Mouse (Mus musculus): ENCODE results near the gene Cilp. TPM values are rescaled to one million over a fixed set of nuclear protein-coding genes. Genes with fewer than 3 reads are reported as not detected.

Gene Cilp
- polyA plus RNA-seq, 1 experiment from 2014 or later: 0.15 TPM

DNA sequence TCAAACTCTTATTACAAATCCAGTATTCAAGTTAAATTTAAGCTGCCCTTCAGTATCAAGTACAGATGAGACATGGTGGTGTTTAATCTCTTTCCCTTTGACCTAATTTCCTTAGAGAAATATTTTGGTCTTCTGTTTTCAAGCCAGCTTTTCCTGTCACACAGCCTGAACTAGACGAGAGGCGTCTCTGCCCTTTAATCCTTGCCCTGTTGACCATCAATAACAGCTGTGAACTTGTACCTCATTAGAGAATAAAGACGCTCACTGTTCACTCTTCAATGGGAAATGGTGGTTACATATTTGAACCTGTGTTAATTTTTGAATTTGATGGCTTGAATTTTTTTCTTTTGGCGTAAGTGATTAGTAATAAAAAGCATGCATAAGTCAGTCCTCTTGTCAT is 39.3 kb downstream of the Cilp start:
- H3K9me3 ChIP-seq: no peaks in the 10 kb centered on the region
- no peaks in the 10 kb centered on the region for H3K4me1 ChIP-seq
- no peaks in the 10 kb centered on the region for H3K27me3 ChIP-seq (replicated peaks; ENCODE audit: low read depth, poor library complexity, severe bottlenecking)
- H3K4me3 ChIP-seq: no peak overlapping the region
- DNase-seq (ENCODE audit: low spot score): no peak
- 76% methylated on average over 4 of the region's 4 CpGs for WGBS
- no peak overlapping the region for H3K27ac ChIP-seq (replicated peaks)
- peaks cover 96% of the 10 kb centered on the region for H3K36me3 ChIP-seq (replicated peaks)

DNA sequence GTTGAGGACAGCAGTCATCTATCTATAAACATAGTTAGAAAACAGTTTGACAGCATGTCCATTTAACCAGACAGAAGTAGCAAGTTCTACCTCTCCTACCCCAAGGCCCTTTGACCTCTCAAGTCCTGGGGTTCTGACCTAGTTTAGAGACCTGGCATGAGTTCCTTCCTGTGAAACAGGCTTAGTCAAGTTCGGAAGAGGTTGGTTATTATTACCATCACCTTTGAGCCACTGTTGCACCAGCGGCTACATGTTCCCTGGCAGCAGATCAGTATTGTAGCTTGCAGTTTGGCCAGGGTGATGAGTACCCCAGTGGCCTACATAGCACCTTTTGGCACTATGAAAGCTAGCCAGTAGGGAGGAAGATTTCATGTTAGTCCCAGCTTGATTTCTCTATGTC is 41.7 kb downstream of the Cilp start:
- H3K4me1 ChIP-seq: no peaks in the 10 kb centered on the region
- H3K9me3 ChIP-seq: no peaks in the 10 kb centered on the region
- DNase-seq (ENCODE audit: low spot score): no peak
- 92% methylated on average over 2 of the region's 2 CpGs for WGBS
- peaks cover 87% of the 10 kb centered on the region for H3K36me3 ChIP-seq (replicated peaks)
- no peak overlapping the region for H3K4me3 ChIP-seq
- H3K27me3 ChIP-seq (replicated peaks; ENCODE audit: low read depth, poor library complexity, severe bottlenecking): no peaks in the 10 kb centered on the region
- H3K27ac ChIP-seq (replicated peaks): no peak overlapping the region

DNA sequence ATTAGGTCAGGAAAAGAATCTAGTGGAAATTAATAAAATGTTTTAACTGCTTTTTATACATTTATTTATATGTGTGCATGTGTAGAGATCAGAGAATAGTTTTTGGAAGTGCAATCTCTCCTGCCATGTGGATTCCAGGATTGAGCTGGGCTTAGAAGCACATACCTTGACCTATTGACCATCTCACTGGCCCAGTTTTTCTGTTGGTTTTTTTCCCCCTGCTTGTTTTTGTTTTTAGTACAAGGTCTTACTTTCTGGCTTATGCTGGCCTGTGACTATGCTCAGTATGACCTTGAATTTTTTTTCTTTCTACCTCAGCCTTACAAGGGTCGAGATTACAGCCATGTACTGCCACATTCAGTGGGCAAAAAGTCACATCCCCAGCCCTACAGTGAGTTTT is 43.0 kb downstream of the Cilp start:
- H3K4me1 ChIP-seq: no peaks in the 10 kb centered on the region
- H3K9me3 ChIP-seq: no peaks in the 10 kb centered on the region
- no peak overlapping the region for H3K4me3 ChIP-seq
- DNase-seq (ENCODE audit: low spot score): no peak
- H3K36me3 ChIP-seq (replicated peaks): peaks cover 86% of the 10 kb centered on the region
- H3K27me3 ChIP-seq (replicated peaks; ENCODE audit: low read depth, poor library complexity, severe bottlenecking): no peaks in the 10 kb centered on the region
- H3K27ac ChIP-seq (replicated peaks): no peak overlapping the region
- WGBS: 88% methylated on average over 1 of the region's 1 CpGs

GRCm38 (mm10) chr9:65312669-65313357 is 47.8 kb downstream of the Cilp start:
- peak; percentile 12 for DNase-seq (ENCODE audit: low spot score)

GRCm38 (mm10) chr9:65313846-65314245 is 48.9 kb downstream of the Cilp start:
- Histone ChIP-seq H3K27me3 (replicated peaks; ENCODE audit: low read depth, poor library complexity, severe bottlenecking) (no peaks in the 10 kb centered on the region), H3K27ac (replicated peaks) (no peak overlapping the region), H3K4me3 (no peak overlapping the region), H3K4me1 (no peaks in the 10 kb centered on the region), H3K9me3 (no peaks in the 10 kb centered on the region), H3K36me3 (replicated peaks) (peaks cover 76% of the 10 kb centered on the region)
- WGBS: 98% methylated on average over 1 of the region's 1 CpGs
- DNase-seq (ENCODE audit: low spot score): no peak

More at GRCm38 (mm10) chr9:65312669-65313357, 47.8 kb downstream of the Cilp start:
- no peaks in the 10 kb centered on the region for H3K4me1 ChIP-seq
- peaks cover 77% of the 10 kb centered on the region for H3K36me3 ChIP-seq (replicated peaks)
- no peak overlapping the region for H3K27ac ChIP-seq (replicated peaks)
- H3K4me3 ChIP-seq: no peak overlapping the region
- H3K9me3 ChIP-seq: no peaks in the 10 kb centered on the region
- no peaks in the 10 kb centered on the region for H3K27me3 ChIP-seq (replicated peaks; ENCODE audit: low read depth, poor library complexity, severe bottlenecking)
- 94% methylated on average over 4 of the region's 4 CpGs for WGBS

DNA sequence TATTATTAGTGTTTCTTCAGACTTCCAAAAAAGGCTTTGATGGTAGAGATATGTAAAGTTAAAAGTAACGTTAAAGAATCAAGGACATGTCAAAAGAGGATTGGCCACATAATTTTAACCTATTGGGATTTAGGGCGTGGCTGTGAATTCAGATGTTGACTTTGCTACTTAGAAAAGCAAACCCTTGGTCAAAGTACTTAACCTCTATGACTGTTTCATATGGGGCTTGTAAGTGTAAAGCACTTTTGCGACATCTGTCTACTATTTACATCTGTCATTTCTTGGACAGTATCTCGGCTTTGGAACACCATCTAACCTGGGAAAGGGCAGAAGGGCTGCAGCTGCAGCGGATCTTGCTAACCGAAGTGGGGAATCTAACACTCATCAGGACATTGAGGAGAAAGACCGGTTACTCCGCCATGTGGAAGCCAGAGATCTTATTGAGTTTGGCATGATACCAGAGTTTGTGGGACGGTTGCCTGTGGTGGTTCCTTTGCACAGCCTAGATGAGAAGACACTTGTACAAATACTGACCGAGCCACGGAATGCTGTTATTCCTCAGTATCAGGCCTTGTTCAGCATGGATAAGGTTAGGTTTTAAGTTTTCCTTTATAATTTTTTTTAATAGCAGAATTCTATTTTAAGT is 57.4 kb downstream of the Cilp start:
- no peak for DNase-seq (ENCODE audit: low spot score)
- H3K4me3 ChIP-seq: no peak overlapping the region
- no peaks in the 10 kb centered on the region for H3K27me3 ChIP-seq (replicated peaks; ENCODE audit: low read depth, poor library complexity, severe bottlenecking)
- no peak overlapping the region for H3K27ac ChIP-seq (replicated peaks)
- H3K9me3 ChIP-seq: no peaks in the 10 kb centered on the region
- H3K36me3 ChIP-seq (replicated peaks): peaks cover 89% of the 10 kb centered on the region
- 91% methylated on average over 11 of the region's 11 CpGs for WGBS
- H3K4me1 ChIP-seq: no peaks in the 10 kb centered on the region

DNA sequence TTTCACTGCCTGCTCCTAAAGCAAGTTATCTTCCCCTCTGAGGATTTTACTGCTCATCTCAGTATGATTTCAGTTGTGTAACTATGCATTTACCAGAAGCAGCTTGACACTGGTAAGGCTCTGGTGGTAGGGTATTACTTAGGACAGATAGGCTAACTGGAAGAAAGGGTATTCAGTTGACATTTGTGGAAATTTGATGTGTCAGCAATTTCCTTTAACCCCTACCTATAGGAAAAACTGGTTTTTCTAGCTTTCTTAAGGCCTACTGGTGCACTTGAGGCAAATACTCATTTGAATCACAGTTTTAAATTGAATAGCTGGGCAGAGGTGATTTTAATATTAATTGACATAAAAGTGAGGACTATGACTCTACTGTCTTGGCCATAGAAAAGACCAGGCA is 61.0 kb downstream of the Cilp start:
- Histone ChIP-seq H3K27me3 (replicated peaks; ENCODE audit: low read depth, poor library complexity, severe bottlenecking) (no peaks in the 10 kb centered on the region), H3K4me1 (no peaks in the 10 kb centered on the region), H3K9me3 (no peaks in the 10 kb centered on the region), H3K27ac (replicated peaks) (no peak overlapping the region), H3K4me3 (no peak overlapping the region), H3K36me3 (replicated peaks) (peaks cover 97% of the 10 kb centered on the region)
- no peak for DNase-seq (ENCODE audit: low spot score)

DNA sequence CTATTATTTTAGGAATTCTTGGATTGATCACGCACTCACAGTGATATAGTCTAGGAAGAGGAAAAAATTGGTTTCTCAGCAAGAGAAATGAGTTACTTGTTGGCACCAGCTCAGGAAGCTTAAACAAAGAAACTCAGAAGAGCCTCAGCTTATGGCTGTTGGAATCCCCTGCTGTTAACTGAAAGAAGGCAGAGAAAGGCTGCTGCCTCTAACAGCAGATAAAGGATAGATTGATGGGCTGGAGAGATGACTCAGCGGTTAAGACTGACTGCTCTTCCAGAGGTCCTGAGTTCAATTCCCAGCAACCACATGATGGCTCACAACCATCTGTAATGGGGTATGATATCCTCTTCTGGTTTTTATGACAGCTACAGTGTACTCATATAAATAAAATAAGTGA is 62.4 kb downstream of the Cilp start:
- no peak overlapping the region for H3K4me3 ChIP-seq
- H3K4me1 ChIP-seq: no peaks in the 10 kb centered on the region
- no peak for DNase-seq (ENCODE audit: low spot score)
- no peak overlapping the region for H3K27ac ChIP-seq (replicated peaks)
- H3K36me3 ChIP-seq (replicated peaks): peaks cover 91% of the 10 kb centered on the region
- no peaks in the 10 kb centered on the region for H3K27me3 ChIP-seq (replicated peaks; ENCODE audit: low read depth, poor library complexity, severe bottlenecking)
- WGBS: 94% methylated on average over 2 of the region's 2 CpGs
- H3K9me3 ChIP-seq: no peaks in the 10 kb centered on the region

Other genes starting within 250 kb of the Cilp start
- gene Hacd3, start 243.5 kb upstream of the Cilp start, polyA plus RNA-seq (2016; fragmentation: Nextera tagmentation; extraction: Ambion mirVana): 104 and 105 TPM in 2 replicates
- gene Dpp8, start 232.8 kb upstream of the Cilp start, polyA plus RNA-seq (2016; fragmentation: Nextera tagmentation; extraction: Ambion mirVana): 37.8 and 37.9 TPM in 2 replicates
- gene Igdcc4, start 163.7 kb upstream of the Cilp start, polyA plus RNA-seq (2016; fragmentation: Nextera tagmentation; extraction: Ambion mirVana): 9.7 and 11.5 TPM in 2 replicates
- 167 and 281 TPM in 2 replicates for gene Igdcc3, start 124.0 kb upstream of the Cilp start, polyA plus RNA-seq (2016; fragmentation: Nextera tagmentation; extraction: Ambion mirVana)
- gene Parp16, start 69.8 kb upstream of the Cilp start, polyA plus RNA-seq (2016; fragmentation: Nextera tagmentation; extraction: Ambion mirVana): 8.2 and 8.3 TPM in 2 replicates
- 48.3 and 50.9 TPM in 2 replicates for gene Clpx, start 29.1 kb downstream of the Cilp start, polyA plus RNA-seq (2016; fragmentation: Nextera tagmentation; extraction: Ambion mirVana)
- 10.3 and 10.6 TPM in 2 replicates for gene Pdcd7, start 80.9 kb downstream of the Cilp start, polyA plus RNA-seq (2016; fragmentation: Nextera tagmentation; extraction: Ambion mirVana)
- 0.38 and 0.66 TPM in 2 replicates for gene Ubap1l, start 95.9 kb downstream of the Cilp start, polyA plus RNA-seq (2016; fragmentation: Nextera tagmentation; extraction: Ambion mirVana)
- 1.0 and 1.2 TPM in 2 replicates for gene Kbtbd13, start 126.5 kb downstream of the Cilp start, polyA plus RNA-seq (2016; fragmentation: Nextera tagmentation; extraction: Ambion mirVana)
- gene Rasl12, start 133.3 kb downstream of the Cilp start, polyA plus RNA-seq (2016; fragmentation: Nextera tagmentation; extraction: Ambion mirVana): 7.6 and 8.3 TPM in 2 replicates
- not detected in 2 replicates for gene Slc51b, start 157.8 kb downstream of the Cilp start, polyA plus RNA-seq (2016; fragmentation: Nextera tagmentation; extraction: Ambion mirVana)
- gene Mtfmt, start 170.6 kb downstream of the Cilp start, polyA plus RNA-seq (2016; fragmentation: Nextera tagmentation; extraction: Ambion mirVana): 20.1 and 22.7 TPM in 2 replicates
- gene Spg21, start 195.8 kb downstream of the Cilp start, polyA plus RNA-seq (2016; fragmentation: Nextera tagmentation; extraction: Ambion mirVana): 103 and 112 TPM in 2 replicates